Mouse (Mus musculus): ENCODE results near the gene Eef1g. TPM values are rescaled to one million over a fixed set of nuclear protein-coding genes. Genes with fewer than 3 reads are reported as not detected.

Gene Eef1g
- polyA plus RNA-seq, 1 experiment: 251 TPM

DNA sequence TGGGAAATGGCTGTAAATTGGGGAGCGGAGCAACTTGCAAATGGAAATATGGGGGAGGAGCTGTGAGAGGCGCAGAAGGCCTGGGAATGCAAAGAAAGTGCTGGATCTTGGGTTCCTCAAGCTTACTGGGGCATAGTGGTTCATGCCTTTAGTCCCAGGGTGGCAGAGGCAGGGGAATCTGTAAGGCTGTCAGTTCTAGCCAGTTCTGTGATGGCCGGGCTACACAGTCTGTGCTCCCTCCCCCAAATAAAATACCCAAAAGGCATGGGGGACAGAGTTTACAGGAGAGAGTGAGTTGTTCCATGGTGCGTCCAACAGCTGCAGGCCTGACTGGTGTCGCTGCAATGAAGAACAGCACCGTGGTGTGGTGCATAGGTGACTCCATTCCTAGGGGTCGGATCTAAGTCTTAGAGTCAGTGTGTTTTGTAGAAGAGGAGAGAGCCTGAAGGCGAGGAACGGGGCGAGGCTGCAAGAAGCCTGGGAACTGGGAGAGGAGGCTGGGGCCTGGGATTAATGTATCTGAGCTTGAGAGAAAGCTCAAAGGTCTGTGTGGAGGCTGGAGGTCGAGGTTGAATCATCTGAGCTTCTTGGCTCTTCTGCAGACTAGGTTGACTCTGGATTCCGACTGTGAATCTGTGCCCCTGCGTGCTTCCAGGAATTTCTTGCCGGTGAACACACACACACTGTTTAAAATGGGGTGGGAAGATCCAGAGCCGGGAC, 21.7 kb downstream of the Eef1g start:
- DNase-seq: no peak

DNA sequence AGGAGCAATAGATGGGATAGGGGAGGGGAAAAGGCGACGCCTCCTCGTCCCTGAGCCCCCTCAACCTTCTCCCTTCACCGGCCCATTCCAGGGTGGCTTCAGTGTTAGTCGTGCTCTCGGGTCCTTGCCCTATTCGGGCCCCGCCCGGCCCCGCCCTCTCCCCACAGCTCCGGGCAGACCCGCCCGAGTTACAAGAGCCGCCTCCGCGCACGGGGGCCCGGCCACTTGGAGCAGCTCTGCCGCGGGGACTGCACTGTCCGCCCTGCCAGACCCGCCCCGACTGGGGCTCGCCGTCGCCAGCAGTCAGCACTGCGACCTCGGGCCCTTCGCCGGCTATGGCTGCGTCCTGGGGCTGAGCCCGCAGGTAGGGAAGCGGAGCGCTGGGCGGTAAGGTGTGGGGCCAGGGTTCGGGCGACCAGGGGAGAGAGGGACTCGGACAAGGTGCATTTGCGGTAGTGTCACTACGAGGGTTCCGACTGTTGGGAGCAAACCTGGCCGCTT, 22.3 kb downstream of the Eef1g start, which contains the start of gene Ahnak:
Ahnak (plus strand) TSS at position 219 of the 501 bp plus-strand sequence.
- peaks cover 18% of the 10 kb centered on the region for H3K4me1 ChIP-seq (replicated peaks; ENCODE audit: control insufficient read depth, insufficient read depth, low read length)
- DNase-seq: peak; percentile 11

More for the DNA sequence above, 21.7 kb downstream of the Eef1g start:
- H3K36me3 ChIP-seq (ENCODE audit: control insufficient read depth, insufficient read depth, low read length): no peaks in the 10 kb centered on the region
- peaks cover 7% of the 10 kb centered on the region; the same call in 1 of the 2 replicates for H3K27me3 ChIP-seq (ENCODE audit: control insufficient read depth, insufficient read depth, low read length)
- 0 out of 2 replicates have a peak overlapping the region, but pooled peaks have one; percentile 53 for H3K4me3 ChIP-seq (ENCODE audit: control insufficient read depth, insufficient read depth, low read length)
- peaks cover 21% of the 10 kb centered on the region for H3K4me1 ChIP-seq (replicated peaks; ENCODE audit: control insufficient read depth, insufficient read depth, low read length)
- TF ChIP-seq CTCF (IDR thresholded peaks at IDR 0.05; ENCODE audit: borderline replicate concordance, control insufficient read depth, extremely low read depth, insufficient read depth, low read length, poor library complexity) (no peak), POLR2A (IDR thresholded peaks at IDR 0.05; ENCODE audit: control insufficient read depth, extremely low read depth, insufficient read depth, low read length, poor library complexity) (no peak)
- 81% methylated on average over 15 of the region's 15 CpGs for WGBS
- no peak overlapping the region for H3K27ac ChIP-seq (ENCODE audit: control insufficient read depth, insufficient read depth, low read length)

GRCm38 (mm10) chr19:8989567-8990431, 23.0 kb downstream of the Eef1g start:
- Histone ChIP-seq H3K4me1 (replicated peaks; ENCODE audit: control insufficient read depth, insufficient read depth, low read length) (peaks cover 12% of the 10 kb centered on the region), H3K4me3 (ENCODE audit: control insufficient read depth, insufficient read depth, low read length) (peak overlapping the region; percentile 53), H3K36me3 (ENCODE audit: control insufficient read depth, insufficient read depth, low read length) (no peaks in the 10 kb centered on the region), H3K27me3 (ENCODE audit: control insufficient read depth, insufficient read depth, low read length) (peaks cover 7% of the 10 kb centered on the region; the same call in 1 of the 2 replicates), H3K27ac (ENCODE audit: control insufficient read depth, insufficient read depth, low read length) (no peak overlapping the region)
- TF ChIP-seq POLR2A (IDR thresholded peaks at IDR 0.05; ENCODE audit: control insufficient read depth, extremely low read depth, insufficient read depth, low read length, poor library complexity): no peak
- no peak for TF ChIP-seq CTCF (IDR thresholded peaks at IDR 0.05; ENCODE audit: borderline replicate concordance, control insufficient read depth, extremely low read depth, insufficient read depth, low read length, poor library complexity)
- under 1% methylated on average over 53 of the region's 53 CpGs for WGBS
- DNase-seq: peak; percentile 39

More for the DNA sequence above, 22.3 kb downstream of the Eef1g start, which contains the start of gene Ahnak:
- 4% methylated on average over 42 of the region's 42 CpGs for WGBS
- no peak for TF ChIP-seq CTCF (IDR thresholded peaks at IDR 0.05; ENCODE audit: borderline replicate concordance, control insufficient read depth, extremely low read depth, insufficient read depth, low read length, poor library complexity)
- TF ChIP-seq POLR2A (IDR thresholded peaks at IDR 0.05; ENCODE audit: control insufficient read depth, extremely low read depth, insufficient read depth, low read length, poor library complexity): no peak
- peak within 1 kb of the TSS; percentile 53 for H3K4me3 ChIP-seq (ENCODE audit: control insufficient read depth, insufficient read depth, low read length)
- no peaks in the 10 kb centered on the region for H3K36me3 ChIP-seq (ENCODE audit: control insufficient read depth, insufficient read depth, low read length)
- H3K27ac ChIP-seq (ENCODE audit: control insufficient read depth, insufficient read depth, low read length): no peak within 1 kb of the TSS
- H3K27me3 ChIP-seq (ENCODE audit: control insufficient read depth, insufficient read depth, low read length): peaks cover 7% of the 10 kb centered on the region; the same call in 1 of the 2 replicates

DNA sequence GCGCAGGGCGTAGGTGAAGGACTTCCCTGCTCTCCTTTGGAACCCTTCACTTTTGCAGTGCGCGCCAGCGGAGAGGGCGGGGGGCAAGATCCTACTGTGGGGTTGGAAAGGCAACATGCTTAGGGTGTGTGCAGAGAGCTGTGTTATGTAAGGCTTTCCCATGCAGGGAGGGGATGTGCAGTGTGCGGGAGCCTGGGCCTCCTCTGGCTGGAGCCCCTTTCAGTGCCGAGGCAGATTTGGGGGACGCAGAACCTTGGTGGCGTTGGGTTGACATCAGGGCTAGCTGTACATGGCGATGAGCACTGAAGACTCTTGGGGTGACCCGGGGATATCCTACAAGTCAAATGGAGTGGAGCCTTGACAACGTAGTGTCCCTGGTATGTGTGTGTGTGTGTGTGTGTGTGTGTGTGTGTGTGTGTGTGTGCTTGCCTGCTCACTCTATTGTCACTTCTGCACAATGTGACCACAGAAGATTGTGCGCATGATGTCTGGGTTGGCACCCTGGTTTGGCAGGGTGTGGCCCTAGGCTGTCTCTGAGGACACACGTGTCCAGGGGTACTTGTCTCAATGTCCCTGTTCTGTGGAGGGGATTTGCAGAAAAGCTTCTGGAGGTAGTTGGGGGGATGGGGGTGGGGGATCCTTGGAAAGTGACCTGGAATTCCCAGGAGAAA, 23.7 kb downstream of the Eef1g start:
- DNase-seq: no peak
- Histone ChIP-seq H3K36me3 (ENCODE audit: control insufficient read depth, insufficient read depth, low read length) (no peaks in the 10 kb centered on the region), H3K4me3 (ENCODE audit: control insufficient read depth, insufficient read depth, low read length) (peak overlapping the region; percentile 4), H3K27me3 (ENCODE audit: control insufficient read depth, insufficient read depth, low read length) (peaks cover 7% of the 10 kb centered on the region; the same call in 1 of the 2 replicates), H3K4me1 (replicated peaks; ENCODE audit: control insufficient read depth, insufficient read depth, low read length) (peaks cover 11% of the 10 kb centered on the region), H3K27ac (ENCODE audit: control insufficient read depth, insufficient read depth, low read length) (no peak overlapping the region)
- TF ChIP-seq CTCF (IDR thresholded peaks at IDR 0.05; ENCODE audit: borderline replicate concordance, control insufficient read depth, extremely low read depth, insufficient read depth, low read length, poor library complexity): no peak
- TF ChIP-seq POLR2A (IDR thresholded peaks at IDR 0.05; ENCODE audit: control insufficient read depth, extremely low read depth, insufficient read depth, low read length, poor library complexity): no peak
- 42% methylated on average over 15 of the region's 15 CpGs for WGBS

DNA sequence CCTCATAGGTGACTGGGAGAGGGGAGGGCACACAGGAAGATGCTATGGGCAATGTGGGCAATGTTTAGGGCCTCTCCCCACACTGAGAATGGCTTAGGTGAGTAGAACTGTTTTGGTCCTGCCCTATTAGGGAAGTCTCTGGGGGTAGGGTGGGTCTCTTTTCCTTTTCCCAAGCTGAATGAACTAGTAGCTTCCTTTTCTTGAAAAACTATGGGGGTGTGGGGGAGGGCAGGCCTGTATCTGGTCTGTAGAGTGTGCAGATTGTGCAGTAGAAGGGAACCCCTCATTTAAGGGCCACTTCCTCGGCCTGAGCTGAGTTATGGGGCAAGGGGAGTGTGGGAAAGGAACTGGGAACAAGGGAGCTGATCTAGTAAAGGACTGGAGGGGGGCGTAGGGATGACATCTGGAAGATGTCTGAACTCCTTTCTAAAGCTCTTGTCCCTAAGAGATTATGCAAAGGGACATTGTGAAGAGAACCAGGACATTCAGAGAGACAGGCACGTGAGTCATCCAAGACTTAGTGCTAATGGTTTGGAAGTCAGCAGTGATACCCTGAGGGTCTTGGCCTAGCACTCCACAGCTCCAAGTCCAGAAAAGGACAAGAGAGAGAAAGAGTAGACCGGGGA, 24.5 kb downstream of the Eef1g start:
- Histone ChIP-seq H3K36me3 (ENCODE audit: control insufficient read depth, insufficient read depth, low read length) (no peaks in the 10 kb centered on the region), H3K4me1 (replicated peaks; ENCODE audit: control insufficient read depth, insufficient read depth, low read length) (peaks cover 11% of the 10 kb centered on the region), H3K27ac (ENCODE audit: control insufficient read depth, insufficient read depth, low read length) (no peak overlapping the region), H3K4me3 (ENCODE audit: control insufficient read depth, insufficient read depth, low read length) (no peak overlapping the region), H3K27me3 (ENCODE audit: control insufficient read depth, insufficient read depth, low read length) (peaks cover 7% of the 10 kb centered on the region; the same call in 1 of the 2 replicates)
- WGBS: 84% methylated on average over 4 of the region's 4 CpGs
- TF ChIP-seq CTCF (IDR thresholded peaks at IDR 0.05; ENCODE audit: borderline replicate concordance, control insufficient read depth, extremely low read depth, insufficient read depth, low read length, poor library complexity) (no peak), POLR2A (IDR thresholded peaks at IDR 0.05; ENCODE audit: control insufficient read depth, extremely low read depth, insufficient read depth, low read length, poor library complexity) (no peak)
- DNase-seq: no peak
